Mouse (Mus musculus) frontal cortex, postnatal 25 days (tissue): ENCODE measurements around the gene Slc2a4.

ENCODE experiments used
- DNase-seq, 2 experiments: peaks; one replicate each; pipeline ENCODE4 v3.0.0; 2022; ENCODE audit warnings: low spot score in 2 of 2

Slc2a4 gene

DNA sequence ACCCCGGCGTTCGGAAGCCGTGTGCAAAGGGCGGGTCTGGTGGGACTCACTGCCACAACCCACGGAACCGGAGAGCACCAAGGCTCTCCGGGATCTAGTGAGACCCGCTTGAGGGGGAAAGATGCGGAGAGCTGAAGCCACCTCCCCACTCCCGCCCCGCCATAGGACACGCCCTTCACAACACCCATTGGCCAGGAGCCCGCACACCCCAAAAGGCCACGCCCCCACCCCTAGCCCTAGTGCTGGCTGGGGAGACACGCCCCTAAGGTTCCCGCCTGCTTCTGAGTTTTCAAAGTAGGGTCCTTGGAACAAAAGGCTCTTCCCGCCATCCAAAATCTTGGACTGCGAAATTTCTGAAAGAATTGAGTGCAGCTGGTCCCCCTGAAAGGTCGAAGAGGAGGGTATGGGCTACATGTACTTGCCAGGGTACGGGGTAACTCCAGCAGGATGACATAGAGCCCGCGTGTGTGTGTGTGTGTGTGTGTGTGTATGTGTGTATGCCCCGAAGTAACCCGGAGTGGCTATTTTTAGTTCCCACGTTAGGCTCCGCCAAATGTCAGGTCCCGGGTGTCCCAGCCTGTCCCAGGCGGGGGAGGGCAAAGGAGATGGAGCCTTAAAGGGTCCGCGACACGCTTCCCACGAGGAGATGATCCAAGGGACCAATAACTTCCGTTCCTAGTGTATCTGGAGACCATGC, at the start of gene Slc2a4:
TSS of gene Slc2a4 (minus strand) at position 123 of the 697 bp plus-strand sequence.
- peak in 1 of 2 experiments; percentile 26 for DNase-seq

DNA sequence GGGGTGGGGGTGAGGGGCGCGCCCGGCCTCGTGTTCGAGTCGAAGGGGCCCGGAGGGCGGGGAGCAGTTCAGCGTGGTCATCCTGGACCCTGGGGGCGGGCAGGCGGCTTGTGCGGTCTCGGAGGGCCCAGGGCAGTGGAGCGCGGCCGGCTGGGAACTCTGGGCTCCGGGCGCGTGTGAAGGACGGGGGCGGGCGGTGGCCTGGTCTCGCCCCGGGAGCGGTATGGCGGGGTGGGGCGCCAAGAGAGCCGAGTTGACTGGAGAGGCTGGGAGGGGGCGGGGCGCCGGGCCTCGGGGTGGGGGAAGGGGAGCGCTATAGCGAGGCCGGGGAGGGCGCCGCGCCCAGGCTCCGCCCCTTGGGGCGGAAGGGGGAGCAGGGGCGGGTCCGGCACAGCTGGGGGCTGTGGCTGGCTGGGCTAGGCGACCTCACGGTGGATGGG, 49.1 kb upstream of the Slc2a4 start:
- DNase-seq: peak in 1 of 2 experiments; percentile 42

DNA sequence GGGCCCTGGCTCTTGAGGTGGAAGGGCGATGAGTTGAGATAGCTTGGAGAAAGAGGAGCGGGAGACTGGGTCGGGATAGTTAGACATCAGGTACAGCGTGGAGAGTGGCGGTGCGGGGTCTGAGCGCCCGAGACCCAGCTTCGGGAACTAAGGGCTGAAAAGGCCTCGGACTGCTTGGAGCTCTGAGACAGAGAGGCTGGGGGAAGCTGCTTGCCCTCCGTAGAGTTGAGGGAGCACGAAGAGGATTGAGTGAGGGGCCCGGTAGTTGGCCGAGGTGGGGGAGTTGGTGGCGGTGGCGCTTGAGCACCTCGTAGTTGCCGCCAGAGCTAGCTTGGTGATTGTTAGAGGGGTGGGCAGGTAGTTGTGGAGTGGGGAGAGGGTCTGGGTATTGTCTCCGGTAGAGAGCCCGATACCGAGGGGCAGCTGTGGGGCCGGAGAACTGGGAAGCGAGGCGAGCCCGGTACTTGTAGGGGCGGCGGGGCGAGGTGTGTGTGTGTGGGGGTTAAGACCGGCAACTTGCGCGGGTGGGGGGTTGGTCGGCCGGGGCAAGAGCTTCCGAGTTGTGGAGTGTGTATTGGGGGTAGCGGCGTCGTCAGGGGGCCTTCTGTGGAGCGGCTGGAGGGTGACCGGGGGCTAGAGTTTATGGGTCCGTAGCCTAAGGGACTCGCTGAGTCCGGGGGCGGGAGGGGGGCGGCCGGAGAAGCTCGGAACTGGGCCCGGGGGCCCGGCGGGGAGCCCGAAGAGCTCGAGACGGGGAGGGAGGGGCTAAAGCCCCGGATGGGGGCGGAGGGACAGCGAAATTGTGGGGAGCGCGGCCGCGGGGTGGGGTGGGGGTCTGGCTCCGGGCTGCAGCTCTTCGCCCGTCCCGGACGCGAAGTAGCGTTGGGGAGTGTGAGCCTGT, 48.4 kb upstream of the Slc2a4 start:
- DNase-seq: no peak

DNA sequence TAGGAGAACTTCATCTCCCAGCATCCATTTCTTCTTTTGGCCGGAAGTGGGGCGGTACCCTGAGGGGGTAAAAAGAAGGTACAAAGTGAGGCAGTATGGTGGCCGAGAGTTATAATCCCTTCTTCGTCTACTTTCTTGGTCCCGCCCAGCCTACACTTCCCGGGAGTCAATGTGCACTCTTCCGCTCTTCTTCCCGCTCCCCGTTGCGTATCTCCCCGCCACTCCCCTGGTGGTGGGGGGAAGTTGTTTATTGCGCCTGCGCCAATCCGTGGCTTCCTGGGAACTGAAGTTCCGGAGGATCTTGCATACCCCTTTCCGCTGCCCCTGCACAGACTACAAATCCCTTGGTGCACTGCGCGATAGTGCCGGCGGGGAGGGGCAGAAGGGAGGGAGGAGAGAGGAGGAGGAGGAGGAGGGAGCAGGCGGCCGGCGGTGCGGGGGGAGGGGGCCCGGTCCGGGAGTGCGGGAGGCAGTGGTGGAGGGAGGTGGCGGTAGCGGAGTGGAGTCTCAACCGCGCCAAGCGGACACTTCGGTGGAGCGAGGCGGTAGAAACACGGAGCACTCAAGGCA, 47.5 kb upstream of the Slc2a4 start, which contains the start of gene Phf23:
TSS of gene Phf23 (plus strand) at position 387 of the 570 bp plus-strand sequence.
- peak; percentile 80 to 91 for DNase-seq

DNA sequence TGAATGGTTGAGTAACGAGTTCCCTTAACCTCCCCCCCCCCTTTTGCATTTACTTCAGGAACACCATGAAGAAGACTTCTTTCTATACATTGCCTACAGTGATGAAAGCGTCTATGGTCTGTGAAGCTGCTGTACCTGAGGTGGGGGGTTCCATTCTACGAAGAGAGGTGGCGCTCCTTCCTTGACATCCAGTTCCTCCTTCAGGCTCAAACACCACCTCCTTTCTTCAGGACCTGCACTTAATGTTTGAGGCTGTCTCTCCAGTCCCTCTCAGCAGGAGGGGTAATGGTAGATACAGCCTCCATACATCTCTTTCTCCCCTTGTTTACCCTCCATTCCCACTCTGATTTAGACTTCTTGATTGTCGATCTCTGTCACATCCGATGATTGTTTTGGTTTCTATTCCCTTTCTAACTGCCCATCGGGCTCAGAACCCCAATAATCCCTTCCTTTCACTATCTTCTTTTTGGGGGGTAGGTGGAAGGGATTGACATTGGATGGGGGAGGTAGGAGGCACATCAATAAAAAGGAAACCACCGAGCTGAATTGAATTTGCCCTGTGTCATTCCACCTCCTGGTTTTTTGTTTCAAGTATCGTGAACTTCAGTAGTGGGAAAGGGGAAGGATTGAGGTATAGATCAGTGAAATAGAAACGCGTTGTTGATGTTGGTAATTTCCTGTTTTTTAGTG, 46.6 kb upstream of the Slc2a4 start:
- DNase-seq: no peak

DNA sequence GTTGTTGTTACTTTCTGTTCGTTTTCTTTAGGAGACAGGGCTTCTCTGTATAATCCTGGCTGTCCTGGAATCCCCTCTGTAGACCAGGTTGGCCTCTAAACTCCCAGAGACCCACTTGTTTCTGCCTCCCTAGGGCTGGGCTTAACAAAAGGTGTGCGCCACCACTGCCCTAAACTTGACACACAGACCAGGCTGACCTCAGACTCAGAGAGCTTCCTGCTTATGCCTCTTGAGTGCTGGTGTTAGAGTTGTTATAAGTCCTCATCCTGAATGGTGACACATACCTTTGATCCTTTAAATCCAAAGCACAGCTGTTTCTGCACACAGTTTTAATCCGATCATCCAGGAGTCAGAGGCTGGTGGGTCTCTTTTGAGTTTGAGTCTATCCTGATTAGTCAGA, 44.9 kb upstream of the Slc2a4 start:
- no peak for DNase-seq

DNA sequence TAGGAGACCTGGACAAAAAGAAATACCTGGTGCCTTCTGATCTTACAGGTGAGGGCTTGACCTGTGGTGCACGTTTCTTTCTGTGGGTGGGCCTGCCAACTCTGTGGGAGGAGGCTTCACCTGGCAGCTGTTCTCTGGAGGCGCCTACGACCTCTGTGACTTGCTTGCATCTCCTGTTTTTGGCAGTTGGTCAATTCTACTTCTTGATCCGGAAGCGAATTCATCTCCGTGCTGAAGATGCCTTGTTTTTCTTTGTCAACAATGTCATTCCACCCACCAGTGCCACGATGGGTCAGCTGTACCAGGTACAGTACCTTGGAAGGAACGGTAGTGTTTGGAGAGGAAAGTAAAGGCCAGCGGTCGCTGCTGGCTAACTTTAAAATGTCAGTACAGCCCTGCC, 44.4 kb upstream of the Slc2a4 start:
- no peak for DNase-seq

DNA sequence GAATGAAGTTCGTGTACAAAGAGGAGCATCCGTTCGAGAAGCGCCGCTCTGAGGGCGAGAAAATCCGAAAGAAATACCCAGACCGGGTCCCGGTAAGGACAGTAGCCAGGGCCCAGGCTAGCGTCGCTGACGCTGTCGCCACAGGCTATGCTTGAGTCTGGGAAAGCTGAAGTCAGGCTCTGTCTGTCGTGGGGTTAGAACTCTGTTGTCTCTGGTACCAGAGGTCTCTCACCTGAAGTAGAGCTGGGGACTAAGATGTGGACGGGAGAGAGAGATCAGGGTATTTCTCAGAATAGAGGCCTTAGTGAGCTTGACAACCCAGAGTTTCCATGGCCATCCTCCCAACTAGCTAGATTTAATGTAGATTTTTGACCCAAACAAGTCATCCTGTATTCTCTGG, 43.7 kb upstream of the Slc2a4 start:
- no peak for DNase-seq

DNA sequence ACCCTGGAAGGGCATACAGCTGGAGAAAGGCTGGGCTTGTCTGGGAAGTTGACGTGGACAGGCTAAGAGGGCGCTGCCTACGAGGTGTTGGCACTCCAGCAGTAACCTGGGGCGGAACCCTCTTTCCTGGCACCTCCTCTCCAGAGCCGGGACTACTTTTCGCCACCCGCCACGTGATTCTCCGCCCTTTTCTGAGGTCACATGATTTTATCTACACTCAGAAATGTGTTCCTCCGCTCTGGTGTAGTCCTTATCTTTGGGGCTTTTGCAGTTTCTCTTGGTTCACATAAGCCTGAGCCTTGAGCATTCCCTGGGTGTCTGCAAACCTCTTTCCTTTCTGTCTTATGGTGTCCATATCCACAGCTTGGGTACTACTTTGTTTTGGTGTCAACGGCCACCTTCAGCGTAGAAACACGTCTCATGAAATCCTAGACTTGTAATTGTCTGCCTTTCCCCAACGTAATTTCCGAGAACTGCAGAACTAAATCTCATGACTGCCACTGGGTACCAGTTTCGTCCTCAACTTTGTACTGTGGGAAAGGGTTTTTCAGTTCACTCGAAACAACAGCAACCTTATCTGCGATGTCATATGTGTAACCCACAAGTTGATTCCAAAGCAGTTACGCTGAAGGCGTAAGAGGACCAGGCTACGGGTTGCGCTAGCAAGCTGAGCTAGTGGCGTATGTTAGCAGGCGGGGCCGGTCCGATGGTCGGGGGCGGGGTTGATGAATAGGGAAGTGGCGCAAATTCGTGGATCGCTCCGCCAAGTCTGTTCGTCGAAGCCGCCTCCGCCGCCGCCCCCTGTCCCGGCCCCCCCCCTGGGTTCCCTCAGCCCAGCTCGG, 43.1 kb upstream of the Slc2a4 start, which contains the start of gene Gabarap:
TSS of gene Gabarap (plus strand) at position 294 of the 842 bp plus-strand sequence.
- peak; percentile 93 to 97 for DNase-seq

DNA sequence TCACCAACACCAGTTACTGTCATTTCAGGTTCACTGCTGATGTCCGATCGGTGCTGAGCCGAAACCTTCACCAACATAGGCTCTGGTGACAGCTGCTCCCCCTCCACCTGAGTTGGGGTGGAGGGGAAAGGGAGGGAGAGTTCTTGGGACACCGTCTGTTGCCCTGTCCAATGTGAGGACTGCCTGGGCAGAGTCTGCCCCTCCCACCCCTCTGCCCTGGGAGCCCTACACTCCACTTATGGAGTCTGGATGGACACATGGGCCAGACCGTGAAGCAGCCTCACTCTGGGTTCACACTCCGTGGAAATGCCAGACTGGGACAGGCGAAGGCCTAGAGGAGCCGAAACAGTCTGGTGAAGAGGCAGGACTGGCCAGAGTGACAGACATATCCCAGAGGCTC, 42.0 kb upstream of the Slc2a4 start:
- DNase-seq: no peak

DNA sequence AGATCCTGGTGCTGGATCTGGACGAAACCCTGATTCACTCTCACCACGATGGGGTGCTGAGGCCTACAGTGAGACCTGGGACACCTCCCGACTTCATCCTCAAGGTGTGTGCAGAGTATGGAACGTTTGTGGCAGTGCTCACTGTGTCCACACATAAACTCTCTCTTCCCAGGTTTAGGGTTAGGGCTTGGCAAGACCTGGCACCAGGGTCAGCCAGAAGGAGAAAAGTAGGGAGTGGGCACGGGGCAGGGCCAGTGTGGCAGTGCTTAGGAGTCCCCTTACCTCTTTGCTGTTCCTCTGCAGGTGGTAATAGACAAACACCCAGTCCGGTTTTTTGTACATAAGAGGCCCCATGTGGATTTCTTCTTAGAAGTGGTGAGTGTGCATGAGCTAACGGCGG, 36.4 kb upstream of the Slc2a4 start:
- no peak for DNase-seq

DNA sequence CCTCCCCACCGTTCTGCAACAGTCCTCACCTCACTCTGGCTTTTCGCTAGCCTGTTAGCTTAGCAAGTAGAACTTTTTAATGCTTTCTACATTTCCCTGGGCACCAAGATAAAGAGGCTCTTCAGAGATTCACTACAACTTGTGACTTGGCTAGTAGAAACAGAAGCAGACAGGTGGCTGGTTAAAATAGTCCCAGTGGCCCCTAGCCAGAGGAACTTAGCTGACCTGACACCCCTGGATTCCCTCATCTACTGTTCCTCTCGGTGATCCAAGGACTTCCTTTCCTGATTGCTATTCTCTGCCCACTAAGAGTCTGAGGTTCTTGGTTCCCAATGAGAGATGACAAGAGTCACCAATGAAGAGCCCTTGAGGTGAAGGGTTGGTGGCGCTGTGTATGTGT, 35.4 kb upstream of the Slc2a4 start:
- DNase-seq: no peak

DNA sequence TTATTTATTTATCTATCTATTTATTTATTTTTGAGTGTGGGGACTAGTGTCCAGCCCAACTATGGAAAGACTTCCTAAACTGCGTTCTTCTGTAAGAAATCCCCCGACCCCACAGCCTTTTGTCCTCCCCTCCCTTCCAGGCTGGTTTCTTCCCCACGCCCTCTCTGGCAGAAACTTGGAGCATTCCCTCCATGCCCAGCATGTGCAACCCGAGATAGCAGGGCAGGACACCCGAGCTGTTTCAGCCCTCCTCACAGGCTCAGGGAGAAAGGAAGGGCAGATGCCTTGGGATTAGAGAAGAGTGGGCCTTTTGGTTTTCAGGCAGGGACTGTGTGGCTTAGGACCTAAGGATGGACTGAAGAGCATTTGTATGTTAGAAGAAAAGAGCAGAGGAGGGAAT, 34.9 kb upstream of the Slc2a4 start:
- no peak for DNase-seq

DNA sequence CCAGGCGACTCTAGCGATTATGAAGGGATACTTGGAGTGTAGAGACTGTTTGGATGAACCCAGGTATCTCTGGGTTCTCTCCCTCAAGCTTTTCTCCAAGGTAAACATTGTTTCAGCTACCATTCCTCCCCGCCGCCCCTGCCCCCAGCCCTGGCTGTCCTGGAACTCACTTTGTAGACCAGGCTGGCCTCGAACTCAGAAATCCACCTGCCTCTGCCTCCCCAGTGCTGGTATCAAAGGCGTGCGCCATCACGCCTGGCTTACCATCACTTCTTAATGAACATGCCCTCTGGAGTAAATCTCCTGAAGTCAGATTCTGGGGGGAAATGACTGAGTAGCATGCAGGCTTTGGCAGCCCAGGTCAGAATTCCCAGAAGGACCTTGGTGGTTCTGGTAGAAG, 34.2 kb upstream of the Slc2a4 start, which contains the start of gene Elp5:
TSS of gene Elp5 (minus strand) at position 293 of the 400 bp plus-strand sequence.
- DNase-seq: no peak

DNA sequence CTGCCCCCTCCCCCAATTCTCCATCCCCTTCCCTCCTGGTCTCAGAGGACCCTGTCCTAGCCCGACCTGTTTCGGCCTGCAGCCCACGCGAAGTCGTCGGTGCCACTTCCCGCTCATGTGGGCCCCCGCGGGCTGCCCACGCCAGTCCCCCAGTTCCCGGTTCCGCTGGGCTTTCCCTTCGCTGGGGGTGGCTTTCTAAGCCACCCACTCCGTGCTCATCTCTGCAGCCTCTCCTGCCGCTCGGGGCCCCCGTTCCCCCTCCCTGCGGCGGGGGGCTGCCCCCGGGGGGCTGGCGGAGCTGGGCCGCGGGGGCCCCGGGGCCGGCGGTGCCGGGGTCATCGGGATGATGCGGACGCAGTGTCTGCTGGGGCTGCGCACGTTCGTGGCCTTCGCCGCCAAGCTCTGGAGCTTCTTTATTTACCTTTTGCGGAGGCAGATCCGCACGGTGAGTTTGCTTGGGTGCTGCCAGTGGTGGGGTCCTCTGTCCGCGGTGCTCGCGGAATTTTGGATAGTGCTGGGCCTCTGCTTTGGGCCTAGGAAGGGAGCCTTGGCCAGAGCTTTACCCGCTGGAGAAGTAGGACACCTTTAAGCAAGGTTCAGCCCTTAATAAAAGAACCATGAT, 33.3 kb upstream of the Slc2a4 start, which contains the start of gene Ctdnep1:
TSS of gene Ctdnep1 (plus strand) at position 16 of the 622 bp plus-strand sequence.
- no peak for DNase-seq

DNA sequence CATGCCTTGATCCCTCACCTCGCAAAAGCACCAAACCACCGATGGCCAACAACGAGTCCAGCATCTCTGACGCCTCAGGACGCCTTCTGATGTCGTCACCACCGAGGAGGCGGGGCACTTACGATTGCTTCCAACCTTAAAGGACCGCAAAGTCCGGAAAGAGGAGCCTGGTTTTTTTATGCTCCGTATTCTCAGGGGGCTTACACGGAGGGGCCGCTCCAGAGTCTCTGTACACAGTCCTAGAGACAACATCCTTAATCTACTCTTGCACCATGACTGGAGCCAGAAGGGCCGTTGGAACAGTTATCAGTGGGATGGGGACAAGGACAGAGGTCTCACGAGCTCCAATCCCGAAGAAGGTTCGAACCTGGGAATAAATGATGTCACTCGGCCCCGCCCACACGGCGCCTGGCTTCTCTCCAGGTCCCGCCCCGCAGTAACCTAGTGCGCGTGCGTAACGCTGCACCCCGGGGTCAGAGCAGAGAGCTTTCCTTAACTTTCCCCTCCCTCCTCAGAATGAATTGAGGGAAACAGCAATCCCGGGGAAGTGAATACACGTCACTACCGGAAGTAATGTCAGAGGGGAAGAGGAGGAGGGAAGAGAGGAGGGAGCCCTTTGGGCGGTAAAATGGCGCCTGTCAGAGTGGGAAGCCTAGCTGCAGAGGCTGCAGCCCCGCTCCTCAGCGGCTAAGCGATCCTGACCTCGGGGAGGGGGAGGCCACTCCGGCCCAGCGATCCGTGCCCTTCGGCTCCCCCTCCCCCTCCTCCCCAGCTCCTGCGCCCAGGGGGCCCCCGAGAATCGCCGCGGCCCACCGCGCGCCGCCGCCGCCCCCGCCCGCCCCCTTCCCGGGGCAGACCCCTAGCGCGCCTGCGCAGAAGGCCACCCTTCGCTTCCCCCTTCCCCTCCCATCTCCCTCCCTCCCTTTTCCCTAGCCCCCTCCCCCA, 32.5 kb upstream of the Slc2a4 start:
- DNase-seq: peak; percentile 99 to 100

DNA sequence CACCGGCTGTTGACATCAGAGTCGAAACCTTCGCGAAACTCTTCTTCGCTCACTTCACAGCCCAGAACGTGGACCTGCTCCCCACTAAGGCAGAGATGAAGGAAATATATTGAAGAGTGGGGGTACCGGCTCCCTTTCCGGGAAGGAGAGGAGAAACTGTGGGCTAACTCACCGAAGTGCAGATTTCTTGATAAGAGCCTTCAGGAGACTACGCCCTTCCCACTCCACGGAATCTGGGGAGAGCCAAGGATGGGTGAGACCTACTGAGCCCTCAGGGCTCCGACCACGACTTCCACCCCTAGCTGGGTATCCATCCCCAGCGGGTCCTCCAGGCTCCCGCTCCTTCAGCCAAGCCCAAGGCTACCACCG, 31.8 kb upstream of the Slc2a4 start:
- no peak for DNase-seq

DNA sequence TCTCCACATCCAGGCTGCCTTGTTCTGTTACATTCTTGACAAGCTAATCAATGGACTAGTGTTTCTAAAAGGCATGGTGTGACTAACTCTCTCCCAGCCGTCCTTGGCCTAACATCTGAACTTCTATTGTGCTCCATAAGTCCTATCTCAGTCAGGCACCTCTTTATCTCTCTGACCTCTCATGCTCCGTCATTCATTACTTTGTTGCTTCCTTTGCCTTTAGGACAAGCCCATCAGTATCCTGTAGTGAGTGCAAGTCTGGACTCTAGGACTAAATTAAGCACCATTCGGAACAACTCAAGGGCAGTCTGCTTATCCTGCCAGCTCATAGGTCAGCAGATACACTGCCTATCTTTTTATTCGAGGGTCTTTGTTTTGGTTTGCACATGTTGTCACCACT, 28.3 kb upstream of the Slc2a4 start:
- no peak for DNase-seq

DNA sequence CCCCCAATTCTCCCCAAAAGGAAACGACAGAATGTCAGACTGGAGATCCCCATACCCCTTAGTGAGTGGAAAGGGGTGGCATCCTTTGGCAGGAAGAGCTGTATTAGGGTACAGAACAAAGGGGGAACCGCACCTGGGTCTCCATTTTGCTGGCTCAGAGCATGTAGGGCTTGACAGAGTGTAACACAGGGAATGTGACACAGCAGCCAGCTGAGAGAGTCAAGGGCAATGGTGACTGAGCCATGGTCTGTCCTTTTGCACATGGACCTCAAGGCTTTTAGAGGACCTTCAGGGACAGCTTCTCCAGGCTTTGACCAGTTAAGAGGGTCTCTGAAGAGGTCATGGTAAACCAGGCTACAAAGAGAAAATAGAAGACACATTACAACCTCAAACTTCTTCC, 26.9 kb upstream of the Slc2a4 start:
- no peak for DNase-seq
